Comparison of ENCODE assay signal across 34 mouse cellular contexts in the genomic region with DNA sequence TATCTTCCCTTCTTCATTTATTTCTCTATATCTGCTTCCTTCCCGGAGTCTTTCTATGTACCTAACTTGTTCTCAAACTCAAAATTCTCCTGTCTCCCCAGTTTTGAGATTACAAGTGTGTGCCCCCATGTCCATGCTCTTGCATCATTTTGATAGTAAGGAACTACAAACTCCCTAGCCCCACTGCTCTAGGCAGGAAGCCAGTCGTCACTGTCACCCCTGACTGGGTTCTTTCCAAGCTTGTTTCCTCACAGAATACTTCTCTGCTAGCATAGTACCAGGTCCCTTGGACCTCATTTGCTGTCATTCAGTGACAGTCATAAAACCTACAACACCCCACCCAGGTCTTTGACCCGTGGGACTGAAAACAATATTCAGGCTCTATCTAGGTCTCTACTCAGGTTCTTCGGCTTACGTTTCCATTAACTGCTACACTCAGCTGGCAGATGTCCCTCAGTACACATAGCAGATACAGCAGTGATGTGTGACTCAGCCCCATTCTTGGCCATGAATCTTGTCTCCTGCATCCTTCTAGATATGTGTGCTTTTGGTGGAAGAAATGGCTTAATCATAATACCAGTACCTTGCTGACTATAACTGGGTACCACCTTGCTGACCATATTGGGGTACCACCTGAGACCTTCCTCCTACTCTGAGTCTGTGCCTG.
DNase-seq lines count a peak whose midpoint lies in the region; ATAC-seq and TF ChIP-seq lines count a peak whose summit lies in the region.
"Had no signal": no experiment of that assay in that cellular context is flagged by ENCODE, and none has a peak within 500 bp of the region (broad histone marks: within the 10 kb centered on the region; RNA-seq: fewer than 3 reads in every experiment).

No protein-coding gene starts in this region.

- 63% methylated on average over 5 of the region's 5 CpGs for WGBS in lung, postnatal 0 days
- 84% methylated on average over 5 of the region's 5 CpGs for WGBS in hindbrain, embryonic 13.5 days

- no peak overlapping the region for H3K4me3 ChIP-seq in lung, postnatal 0 days (ENCODE audit: low read depth, low read length)
- H3K4me3 ChIP-seq in hindbrain, embryonic 13.5 days = no peak overlapping the region
- H3K4me3 ChIP-seq: embryonic facial prominence, embryonic 10.5 days; embryonic facial prominence, embryonic 15.5 days; forebrain, embryonic 12.5 days; heart, embryonic 10.5 days; heart, embryonic 15.5 days; layer of hippocampus, adult 2 months; limb, embryonic 10.5 days; limb, embryonic 15.5 days; midbrain, embryonic 10.5 days; midbrain, embryonic 15.5 days; neural tube, embryonic 15.5 days; stomach, embryonic 15.5 days had no signal

- H3K9ac ChIP-seq in lung, postnatal 0 days (replicated peaks; ENCODE audit: low read depth) = no peak overlapping the region
- no peak overlapping the region for H3K9ac ChIP-seq in hindbrain, embryonic 13.5 days
- H3K9ac ChIP-seq: embryonic facial prominence, embryonic 15.5 days; forebrain, embryonic 12.5 days; forebrain, postnatal 0 days; heart, embryonic 15.5 days; limb, embryonic 15.5 days; liver, embryonic 14.5 days; midbrain, embryonic 15.5 days; neural tube, embryonic 15.5 days; stomach, embryonic 15.5 days had no signal

- no peak overlapping the region for H3K27ac ChIP-seq in lung, postnatal 0 days (ENCODE audit: low read length)
- H3K27ac ChIP-seq in hindbrain, embryonic 13.5 days = no peak overlapping the region
- H3K27ac ChIP-seq: embryonic facial prominence, embryonic 10.5 days; embryonic facial prominence, embryonic 15.5 days; forebrain, embryonic 12.5 days; heart, embryonic 10.5 days; heart, embryonic 15.5 days; hindbrain, postnatal 0 days; layer of hippocampus, adult 2 months; limb, embryonic 10.5 days; limb, embryonic 15.5 days; liver, embryonic 14.5 days; midbrain, embryonic 10.5 days; midbrain, embryonic 15.5 days; neural tube, embryonic 15.5 days; stomach, embryonic 15.5 days had no signal

- DNase-seq in adrenal gland, adult 2 months = peak; percentile 13
- DNase-seq in adrenal gland, postnatal 14 days = no peak
- DNase-seq in lung, postnatal 0 days (ENCODE audit: low spot score) = peak; percentile 12
- no peak for DNase-seq in lung, postnatal 4 days
- DNase-seq in brain, adult 2 months (ENCODE audit: low read depth, low spot score) = peak; percentile 41
- DNase-seq in lung, postnatal 36 days = peak; percentile 8
- DNase-seq: cerebellum, adult 2 months; cerebellum, postnatal 14 days; forebrain, postnatal 0 days; gastrocnemius, postnatal 14 days; heart, adult 11 months; kidney, adult 11 months; kidney, postnatal 14 days; layer of hippocampus, postnatal 36 days; retina, postnatal 1 day; right cerebral cortex, postnatal 14 days; thymus, postnatal 14 days had no signal

- no peak for TF ChIP-seq CTCF in lung, postnatal 0 days (IDR thresholded peaks at IDR 0.05)

- no peaks in the 10 kb centered on the region for H3K4me1 ChIP-seq in lung, postnatal 0 days (ENCODE audit: insufficient read depth, low read depth, low read length)
- H3K4me1 ChIP-seq in hindbrain, embryonic 13.5 days (replicated peaks) = no peaks in the 10 kb centered on the region
- H3K4me1 ChIP-seq: embryonic facial prominence, embryonic 10.5 days; embryonic facial prominence, embryonic 15.5 days; forebrain, embryonic 12.5 days; heart, embryonic 15.5 days; limb, embryonic 15.5 days; midbrain, embryonic 10.5 days; midbrain, embryonic 15.5 days; neural tube, embryonic 15.5 days; stomach, embryonic 15.5 days had no signal

- peak; percentile 38; the same call in 1 of the 2 replicates for ATAC-seq in lung, postnatal 0 days
- no peak for ATAC-seq in hindbrain, embryonic 13.5 days (ENCODE audit: low FRiP score)
- ATAC-seq in megakaryocyte-erythroid progenitor cell, adult 5-6 weeks (replicated peaks; ENCODE audit: low FRiP score, low TSS enrichment, poor library complexity, severe bottlenecking) = no peak
- ATAC-seq: forebrain, postnatal 0 days; hindbrain, postnatal 0 days; midbrain, embryonic 15.5 days had no signal

- H3K27me3 ChIP-seq in lung, postnatal 0 days (replicated peaks; ENCODE audit: insufficient read depth, low read length) = no peaks in the 10 kb centered on the region
- H3K27me3 ChIP-seq in hindbrain, embryonic 13.5 days = no peaks in the 10 kb centered on the region
- H3K27me3 ChIP-seq: embryonic facial prominence, embryonic 15.5 days; forebrain, embryonic 12.5 days; heart, embryonic 15.5 days; limb, embryonic 15.5 days; midbrain, embryonic 15.5 days; neural tube, embryonic 15.5 days; stomach, embryonic 15.5 days had no signal

- no peak for TF ChIP-seq EP300 in lung, postnatal 0 days (IDR thresholded peaks at IDR 0.05)

- no peak overlapping the region for H3K4me2 ChIP-seq in lung, postnatal 0 days (replicated peaks; ENCODE audit: low read depth, low read length)
- no peak overlapping the region for H3K4me2 ChIP-seq in hindbrain, embryonic 13.5 days
- H3K4me2 ChIP-seq: embryonic facial prominence, embryonic 15.5 days; forebrain, embryonic 12.5 days; heart, embryonic 15.5 days; limb, embryonic 15.5 days; midbrain, embryonic 15.5 days; neural tube, embryonic 15.5 days; stomach, embryonic 15.5 days had no signal

- H3K9me3 ChIP-seq in lung, postnatal 0 days (ENCODE audit: low read length) = no peaks in the 10 kb centered on the region
- no peaks in the 10 kb centered on the region for H3K9me3 ChIP-seq in hindbrain, embryonic 13.5 days
- H3K9me3 ChIP-seq: embryonic facial prominence, embryonic 10.5 days; embryonic facial prominence, embryonic 15.5 days; forebrain, embryonic 12.5 days; G1E; heart, embryonic 10.5 days; heart, embryonic 15.5 days; limb, embryonic 10.5 days; limb, embryonic 15.5 days; midbrain, embryonic 10.5 days; midbrain, embryonic 15.5 days; neural tube, embryonic 15.5 days; stomach, embryonic 15.5 days had no signal

- H3K36me3 ChIP-seq in lung, postnatal 0 days (ENCODE audit: insufficient read depth, low read length) = no peaks in the 10 kb centered on the region
- H3K36me3 ChIP-seq in hindbrain, embryonic 13.5 days = no peaks in the 10 kb centered on the region
- H3K36me3 ChIP-seq: embryonic facial prominence, embryonic 10.5 days; embryonic facial prominence, embryonic 15.5 days; forebrain, embryonic 12.5 days; G1E; heart, embryonic 10.5 days; heart, embryonic 15.5 days; limb, embryonic 10.5 days; limb, embryonic 15.5 days; midbrain, embryonic 10.5 days; midbrain, embryonic 15.5 days; neural tube, embryonic 15.5 days; stomach, embryonic 15.5 days had no signal

Comparison
In these comparisons a context has a peak if more than half of its experiments do, and no peak if none do; other contexts are left out.
1. DNase-seq: peak in adrenal gland, adult 2 months (single experiment), lung, postnatal 0 days (single experiment), brain, adult 2 months (single experiment) and lung, postnatal 36 days (single experiment); none in adrenal gland, postnatal 14 days (single experiment) and lung, postnatal 4 days (0 of 2).